Mouse (Mus musculus): Measurements from ENCODE around the gene Xrra1. TPM values are rescaled to one million over a fixed set of nuclear protein-coding genes. Genes with fewer than 3 reads are reported as not detected.

Gene Xrra1
- polyA plus RNA-seq, 1 experiment from 2014 or later, result not detected

DNA sequence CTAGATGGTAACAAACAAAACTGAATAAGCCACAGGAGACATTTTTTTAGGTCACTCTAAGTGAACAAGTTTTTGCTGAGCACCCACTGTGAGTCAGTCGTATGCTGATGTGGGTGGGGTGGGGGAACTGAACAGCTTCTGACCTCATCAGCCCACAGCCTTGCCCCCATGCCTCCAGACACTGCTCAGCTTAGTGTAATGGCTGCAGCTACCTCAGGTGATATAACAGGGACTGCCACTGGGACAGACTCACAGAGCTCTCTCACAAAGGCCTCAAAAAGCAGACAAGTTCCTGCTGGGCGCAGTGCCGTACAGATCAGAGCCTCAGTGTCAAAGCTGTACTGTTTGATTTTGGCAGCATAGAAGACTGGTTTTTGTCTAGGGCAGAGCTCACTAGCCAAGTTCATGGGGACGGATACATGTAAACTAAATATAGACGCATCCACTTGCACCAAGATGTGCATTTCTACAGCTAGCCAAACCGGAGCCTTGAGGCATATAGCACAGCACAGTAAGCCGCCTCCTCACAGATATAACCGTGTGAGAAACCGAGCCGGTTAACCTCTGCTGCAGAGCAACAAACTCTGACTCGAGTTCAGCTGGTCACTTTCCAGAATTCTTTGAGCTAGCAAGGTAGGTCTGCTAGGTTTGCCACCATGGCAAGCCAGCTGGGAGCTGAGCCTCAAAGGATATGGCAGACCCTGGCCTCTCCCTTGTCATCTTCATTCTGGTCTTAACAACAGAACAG lies 44.2 kb downstream of the Xrra1 start:
- 67% methylated on average over 11 of the region's 11 CpGs for WGBS (ENCODE audit: insufficient replicate concordance)
- Histone ChIP-seq H3K36me3 (no peaks in the 10 kb centered on the region), H3K27me3 (no peaks in the 10 kb centered on the region), H3K9me3 (replicated peaks) (no peaks in the 10 kb centered on the region), H3K27ac (no peak overlapping the region), H3K4me1 (replicated peaks) (peaks cover 21% of the 10 kb centered on the region), H3K4me3 (replicated peaks) (no peak overlapping the region), H3K4me2 (no peak overlapping the region), H3K9ac (no peak overlapping the region)
- ATAC-seq (ENCODE audit: low read depth) (no peak), DNase-seq (no peak)

DNA sequence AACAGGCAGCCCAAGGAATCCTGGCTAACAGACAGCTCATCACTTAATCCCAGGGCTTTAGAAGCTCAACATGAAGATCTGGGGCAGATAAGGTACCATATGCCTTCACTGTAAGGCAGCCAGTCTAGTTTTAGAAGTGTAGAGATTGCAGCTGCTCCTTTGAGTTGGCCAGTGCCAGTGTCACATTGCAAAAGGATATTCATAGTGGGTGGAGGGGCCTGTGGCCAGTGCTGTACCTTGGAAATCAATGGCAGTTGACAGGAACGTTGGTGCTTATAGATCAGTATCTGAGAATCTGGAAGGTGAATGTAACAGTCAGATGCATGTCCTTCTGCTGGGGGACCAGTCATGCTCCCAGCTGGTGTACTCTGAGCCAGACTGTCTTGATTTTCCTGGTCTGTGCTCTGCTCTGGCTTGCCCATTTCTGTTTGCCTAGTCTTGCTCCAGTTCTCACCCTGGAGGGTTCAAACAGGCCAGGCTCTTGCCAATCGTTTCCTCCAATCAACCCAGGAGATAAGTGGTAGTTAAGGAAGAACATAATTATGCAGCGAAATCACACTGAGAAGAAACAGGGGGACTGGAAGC lies 45.6 kb downstream of the Xrra1 start:
- Histone ChIP-seq H3K9me3 (replicated peaks) (no peaks in the 10 kb centered on the region), H3K4me3 (replicated peaks) (no peak overlapping the region), H3K4me2 (no peak overlapping the region), H3K27ac (no peak overlapping the region), H3K36me3 (no peaks in the 10 kb centered on the region), H3K27me3 (no peaks in the 10 kb centered on the region), H3K4me1 (replicated peaks) (peaks cover 23% of the 10 kb centered on the region), H3K9ac (no peak overlapping the region)
- WGBS (ENCODE audit: insufficient replicate concordance), result 17% methylated on average over 3 of the region's 3 CpGs
- no peak for ATAC-seq (ENCODE audit: low read depth)
- no peak for DNase-seq

DNA sequence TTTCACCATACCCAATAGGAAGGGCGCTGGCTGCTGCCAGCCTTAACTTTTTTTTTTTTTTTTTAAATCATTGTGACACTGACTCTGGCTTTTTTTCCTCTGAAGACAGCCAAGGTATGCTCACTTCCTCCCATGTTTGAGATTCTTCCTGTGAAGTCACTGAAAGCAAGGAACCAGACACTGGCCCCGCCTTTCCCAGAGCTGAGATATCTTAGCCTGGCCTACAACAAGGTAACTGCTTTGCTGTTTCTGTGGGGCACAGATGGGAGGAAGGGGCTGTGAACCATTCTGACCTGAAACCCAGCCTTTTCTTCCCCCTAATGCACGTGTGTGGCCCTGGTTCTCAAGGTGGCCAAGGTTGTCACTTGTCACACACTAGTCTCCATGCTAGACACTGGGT lies 47.4 kb downstream of the Xrra1 start:
- H3K27ac ChIP-seq, result no peak overlapping the region
- H3K9me3 ChIP-seq (replicated peaks), result no peaks in the 10 kb centered on the region
- no peak overlapping the region for H3K9ac ChIP-seq
- H3K4me1 ChIP-seq (replicated peaks), result peaks cover 23% of the 10 kb centered on the region
- no peak overlapping the region for H3K4me2 ChIP-seq
- no peak overlapping the region for H3K4me3 ChIP-seq (replicated peaks)
- DNase-seq, result no peak
- no peaks in the 10 kb centered on the region for H3K36me3 ChIP-seq
- ATAC-seq (ENCODE audit: low read depth), result no peak
- WGBS (ENCODE audit: insufficient replicate concordance), result 59% methylated on average over 3 of the region's 3 CpGs
- no peaks in the 10 kb centered on the region for H3K27me3 ChIP-seq

GRCm38 (mm10) chr7:99907463-99907862 lies 48.5 kb downstream of the Xrra1 start:
- peaks cover 23% of the 10 kb centered on the region for H3K4me1 ChIP-seq (replicated peaks)
- ATAC-seq (ENCODE audit: low read depth) (peak; percentile 74), DNase-seq (peak; percentile 13)
- H3K36me3 ChIP-seq, result no peaks in the 10 kb centered on the region
- no peak overlapping the region for H3K27ac ChIP-seq
- H3K27me3 ChIP-seq, result no peaks in the 10 kb centered on the region
- H3K9ac ChIP-seq, result 0 out of 2 replicates have a peak overlapping the region, but pooled peaks have one; percentile 18
- no peaks in the 10 kb centered on the region for H3K9me3 ChIP-seq (replicated peaks)
- 35% methylated on average over 3 of the region's 3 CpGs for WGBS (ENCODE audit: insufficient replicate concordance)
- no peak overlapping the region for H3K4me3 ChIP-seq (replicated peaks)
- H3K4me2 ChIP-seq, result no peak overlapping the region

- WGBS (ENCODE audit: insufficient replicate concordance), result 52% methylated on average over 5 of the region's 5 CpGs
- DNase-seq (no peak), ATAC-seq (ENCODE audit: low read depth) (no peak)
- H3K4me3 ChIP-seq (replicated peaks), result no peak overlapping the region
- H3K36me3 ChIP-seq, result no peaks in the 10 kb centered on the region
- H3K9ac ChIP-seq, result no peak overlapping the region
- H3K27ac ChIP-seq, result no peak overlapping the region
- peaks cover 23% of the 10 kb centered on the region for H3K4me1 ChIP-seq (replicated peaks)
- H3K4me2 ChIP-seq, result no peak overlapping the region
- no peaks in the 10 kb centered on the region for H3K9me3 ChIP-seq (replicated peaks)
- H3K27me3 ChIP-seq, result peaks cover 18% of the 10 kb centered on the region
Measured at GRCm38 (mm10) chr7:99911038-99911437, 52.1 kb downstream of the Xrra1 start.

- Histone ChIP-seq H3K36me3 (no peaks in the 10 kb centered on the region), H3K4me3 (replicated peaks) (no peak overlapping the region), H3K9me3 (replicated peaks) (no peaks in the 10 kb centered on the region), H3K9ac (no peak overlapping the region), H3K4me1 (replicated peaks) (peaks cover 12% of the 10 kb centered on the region; the same call in 1 of the 2 replicates), H3K27me3 (peaks cover 51% of the 10 kb centered on the region), H3K27ac (no peak overlapping the region), H3K4me2 (no peak overlapping the region)
- no peak for DNase-seq
- no peak for ATAC-seq (ENCODE audit: low read depth)
- WGBS (ENCODE audit: insufficient replicate concordance), result 78% methylated on average over 10 of the region's 10 CpGs
Measured at GRCm38 (mm10) chr7:99914316-99914715, 55.4 kb downstream of the Xrra1 start.

DNA sequence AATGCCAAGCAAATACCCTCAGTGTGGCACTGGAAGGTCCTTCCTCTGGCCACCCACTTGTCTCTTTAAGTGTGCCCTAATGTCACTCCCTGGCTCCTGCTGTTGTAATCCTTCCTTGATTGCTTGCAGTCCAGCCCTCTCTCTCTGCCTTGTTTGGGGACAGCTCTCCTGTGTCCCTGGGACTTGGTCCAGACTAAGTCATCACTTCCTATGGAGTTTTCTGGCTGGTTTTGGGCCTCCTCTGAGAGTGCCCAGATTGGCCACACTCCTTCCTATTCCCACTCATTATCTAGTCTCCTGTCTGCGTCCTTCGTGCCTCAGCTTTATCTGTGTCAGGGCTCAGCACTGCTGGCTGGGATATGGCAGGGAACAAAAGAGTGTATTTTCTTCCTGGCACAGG lies 56.6 kb downstream of the Xrra1 start:
- Histone ChIP-seq H3K4me1 (replicated peaks) (peaks cover 12% of the 10 kb centered on the region; the same call in 1 of the 2 replicates), H3K27ac (no peak overlapping the region), H3K9ac (no peak overlapping the region), H3K4me2 (no peak overlapping the region), H3K9me3 (replicated peaks) (no peaks in the 10 kb centered on the region), H3K36me3 (no peaks in the 10 kb centered on the region), H3K27me3 (peaks cover 52% of the 10 kb centered on the region), H3K4me3 (replicated peaks) (no peak overlapping the region)
- DNase-seq (no peak), ATAC-seq (ENCODE audit: low read depth) (no peak)
- WGBS (ENCODE audit: insufficient replicate concordance), result 30% methylated on average over 2 of the region's 2 CpGs

- H3K9ac ChIP-seq, result peak overlapping the region; percentile 29; the same call in 1 of the 2 replicates
- ATAC-seq (ENCODE audit: low read depth), result no peak
Measured at GRCm38 (mm10) chr7:99916741-99917319, 57.9 kb downstream of the Xrra1 start.

DNA sequence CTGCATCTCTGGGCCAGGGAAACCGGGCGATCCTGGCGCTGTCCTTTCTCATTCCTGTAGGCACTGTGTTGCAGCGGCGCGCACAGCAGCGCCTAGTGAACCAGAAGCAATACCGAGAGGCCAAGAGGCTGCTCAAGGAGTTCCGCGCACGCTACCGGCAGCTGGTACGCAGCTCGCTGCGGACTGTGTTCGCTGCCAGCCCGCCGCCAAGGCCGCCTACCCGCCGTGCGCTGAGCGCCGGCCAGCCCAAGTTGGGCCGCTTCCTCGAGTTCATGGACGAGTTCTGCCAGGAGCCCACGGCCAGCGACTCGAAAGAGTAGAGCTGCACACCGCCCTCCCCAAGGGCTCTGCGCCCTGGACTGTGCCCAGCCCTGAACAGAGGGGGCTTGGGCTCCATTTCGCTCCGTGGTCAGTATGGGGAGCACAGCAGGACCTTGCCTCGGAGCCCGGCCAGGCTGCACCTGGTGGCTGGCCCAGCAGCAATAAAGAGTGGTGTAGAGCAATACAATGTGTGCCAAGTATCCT lies 58.5 kb downstream of the Xrra1 start:
- no peak for DNase-seq
- H3K9me3 ChIP-seq (replicated peaks), result no peaks in the 10 kb centered on the region
- H3K4me2 ChIP-seq, result peak overlapping the region; percentile 61
- no peak for ATAC-seq (ENCODE audit: low read depth)
- H3K4me3 ChIP-seq (replicated peaks), result peak overlapping the region; percentile 38
- no peaks in the 10 kb centered on the region for H3K36me3 ChIP-seq
- peaks cover 52% of the 10 kb centered on the region for H3K27me3 ChIP-seq
- no peak overlapping the region for H3K27ac ChIP-seq
- 2% methylated on average over 36 of the region's 36 CpGs for WGBS (ENCODE audit: insufficient replicate concordance)
- peak overlapping the region; percentile 29; the same call in 1 of the 2 replicates for H3K9ac ChIP-seq
- H3K4me1 ChIP-seq (replicated peaks), result peaks cover 12% of the 10 kb centered on the region; the same call in 1 of the 2 replicates

More at GRCm38 (mm10) chr7:99916741-99917319, 57.9 kb downstream of the Xrra1 start:
- Histone ChIP-seq H3K36me3 (no peaks in the 10 kb centered on the region), H3K4me2 (peak overlapping the region; percentile 61), H3K27ac (no peak overlapping the region), H3K4me1 (replicated peaks) (peaks cover 12% of the 10 kb centered on the region; the same call in 1 of the 2 replicates), H3K9me3 (replicated peaks) (no peaks in the 10 kb centered on the region), H3K4me3 (replicated peaks) (peak overlapping the region; percentile 38), H3K27me3 (peaks cover 52% of the 10 kb centered on the region)
- DNase-seq, result no peak
- 9% methylated on average over 22 of the region's 22 CpGs for WGBS (ENCODE audit: insufficient replicate concordance)

DNA sequence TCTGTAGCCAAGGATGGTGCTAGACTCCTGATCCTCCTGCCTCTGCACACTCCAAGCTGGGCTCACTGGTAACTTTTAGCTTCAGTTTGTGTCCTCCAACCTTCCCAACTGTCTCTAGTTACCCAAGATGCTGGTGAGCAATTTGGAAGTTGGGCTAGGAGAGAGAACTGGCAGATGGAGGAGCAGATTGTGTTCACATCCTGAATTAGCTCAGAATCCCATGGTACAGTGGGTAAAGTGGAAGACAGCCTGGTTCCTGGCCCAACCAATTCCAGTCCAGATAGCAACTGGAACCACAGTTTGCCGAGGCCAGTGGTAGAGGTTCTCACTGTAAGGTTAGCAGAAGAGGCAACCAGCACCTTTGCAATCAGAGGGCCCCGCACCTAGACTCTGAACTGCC lies 60.2 kb downstream of the Xrra1 start:
- Histone ChIP-seq H3K27me3 (peaks cover 49% of the 10 kb centered on the region), H3K4me1 (replicated peaks) (peaks cover 12% of the 10 kb centered on the region; the same call in 1 of the 2 replicates), H3K36me3 (peaks cover 8% of the 10 kb centered on the region; the same call in 1 of the 2 replicates), H3K9me3 (replicated peaks) (no peaks in the 10 kb centered on the region), H3K27ac (no peak overlapping the region), H3K9ac (no peak overlapping the region), H3K4me2 (no peak overlapping the region), H3K4me3 (replicated peaks) (no peak overlapping the region)
- WGBS (ENCODE audit: insufficient replicate concordance), result 54% methylated on average over 2 of the region's 2 CpGs
- no peak for ATAC-seq (ENCODE audit: low read depth)
- no peak for DNase-seq

- no peak overlapping the region for H3K9ac ChIP-seq
- no peak overlapping the region for H3K4me2 ChIP-seq
- H3K4me3 ChIP-seq (replicated peaks), result no peak overlapping the region
- no peaks in the 10 kb centered on the region for H3K9me3 ChIP-seq (replicated peaks)
- DNase-seq (no peak), ATAC-seq (ENCODE audit: low read depth) (no peak)
- no peak overlapping the region for H3K27ac ChIP-seq
- WGBS (ENCODE audit: insufficient replicate concordance), result 76% methylated on average over 6 of the region's 6 CpGs
- peaks cover 41% of the 10 kb centered on the region for H3K27me3 ChIP-seq
- peaks cover 16% of the 10 kb centered on the region for H3K36me3 ChIP-seq
- H3K4me1 ChIP-seq (replicated peaks), result peaks cover 12% of the 10 kb centered on the region; the same call in 1 of the 2 replicates
Measured at GRCm38 (mm10) chr7:99919971-99920370, 61.1 kb downstream of the Xrra1 start.
